Mouse (Mus musculus): ENCODE results near the gene Pxn. TPM values are rescaled to one million over a fixed set of nuclear protein-coding genes. Genes with fewer than 3 reads are reported as not detected.
"Not testable (repeated sequence)": the region's sequence is repeated elsewhere in the genome, so short reads cannot be mapped to it uniquely, and the experiment has no call there.

Gene Pxn
- polyA plus RNA-seq, 1 experiment from 2014 or later: 21.3 TPM

DNA sequence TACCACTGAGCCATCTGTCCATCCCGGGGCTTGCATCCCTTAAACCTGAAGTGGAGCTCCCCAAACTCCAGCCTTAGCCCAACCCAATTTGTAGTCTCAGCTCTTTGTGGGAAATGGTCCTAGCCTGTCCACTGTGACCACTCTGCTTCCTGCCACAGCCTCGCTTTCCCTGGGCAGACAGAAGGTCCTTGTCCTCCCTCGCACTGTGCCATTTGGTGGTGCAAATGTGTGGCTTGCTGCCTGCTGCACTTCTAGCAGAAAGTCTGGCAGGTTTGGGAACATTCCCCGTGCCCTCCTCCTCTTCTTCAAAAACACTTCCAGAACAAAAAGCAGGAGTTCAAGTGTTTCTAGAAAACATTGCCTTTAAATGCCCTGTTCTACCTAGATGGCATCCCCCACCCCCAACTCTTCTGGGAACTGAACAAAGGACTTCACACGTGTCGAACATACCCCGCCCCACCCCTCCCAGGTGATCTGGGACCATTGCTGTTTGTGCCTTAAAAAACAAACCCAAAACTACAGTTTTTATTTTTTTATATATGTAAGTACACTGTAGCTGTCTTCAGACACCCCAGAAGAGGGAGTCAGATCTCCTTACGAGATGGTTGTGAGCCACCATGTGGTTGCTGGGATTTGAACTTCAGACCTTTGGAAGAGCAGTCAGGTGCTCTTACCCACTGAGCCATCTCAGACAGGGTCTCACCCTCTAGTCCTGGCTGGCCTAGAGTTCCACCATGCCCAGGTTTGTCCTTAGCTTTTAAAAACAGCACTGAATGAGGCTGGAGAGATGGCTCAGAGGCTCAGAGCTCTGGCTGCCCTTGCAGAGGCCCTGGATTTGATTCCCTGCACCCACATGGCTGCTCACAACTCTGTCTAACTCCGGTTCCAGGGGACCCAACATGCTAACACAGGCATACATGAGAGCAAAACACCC, 7.9 kb upstream of the Pxn start:
- Histone ChIP-seq H3K9ac (replicated peaks) (no peak overlapping the region), H3K4me3 (replicated peaks) (no peak overlapping the region), H3K4me1 (no peaks in the 10 kb centered on the region), H3K36me3 (no peaks in the 10 kb centered on the region), H3K9me3 (replicated peaks) (no peaks in the 10 kb centered on the region), H3K4me2 (no peak overlapping the region), H3K27ac (replicated peaks) (no peak overlapping the region), H3K27me3 (replicated peaks) (no peaks in the 10 kb centered on the region)
- no peak for ATAC-seq (ENCODE audit: low FRiP score)
- 66% methylated on average over 9 of the region's 9 CpGs for WGBS

DNA sequence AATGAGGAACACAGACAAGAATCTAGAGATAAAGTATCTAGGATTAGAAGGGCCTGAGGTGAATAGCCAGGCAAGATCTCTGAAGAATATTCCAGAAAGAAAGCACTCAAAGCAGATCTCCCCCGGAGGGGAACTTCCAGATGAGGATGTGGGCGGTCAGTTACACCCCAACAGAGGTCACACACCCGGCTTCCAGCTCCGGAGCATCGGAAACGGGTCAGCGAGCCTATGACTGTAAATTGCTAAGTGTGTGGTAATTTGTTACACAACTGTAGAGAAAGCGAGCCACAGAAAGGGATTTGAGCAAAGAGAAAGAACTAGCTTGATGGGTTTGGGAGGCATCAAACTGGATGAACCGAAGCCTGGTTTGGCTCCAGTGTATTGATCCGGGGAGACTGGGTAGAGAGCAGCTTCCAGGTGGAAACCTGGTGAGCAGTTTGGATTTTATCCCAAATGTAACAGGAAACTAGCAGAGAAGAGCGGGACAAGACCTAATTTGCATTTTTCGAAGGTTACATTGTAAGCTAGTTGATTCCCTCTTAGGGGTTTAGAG, 6.0 kb upstream of the Pxn start:
- 82% methylated on average over 12 of the region's 12 CpGs for WGBS
- Histone ChIP-seq H3K4me3 (replicated peaks) (no peak overlapping the region), H3K9me3 (replicated peaks) (no peaks in the 10 kb centered on the region), H3K36me3 (no peaks in the 10 kb centered on the region), H3K9ac (replicated peaks) (no peak overlapping the region), H3K4me2 (no peak overlapping the region), H3K4me1 (no peaks in the 10 kb centered on the region), H3K27me3 (replicated peaks) (no peaks in the 10 kb centered on the region), H3K27ac (replicated peaks) (no peak overlapping the region)
- ATAC-seq (ENCODE audit: low FRiP score): no peak

DNA sequence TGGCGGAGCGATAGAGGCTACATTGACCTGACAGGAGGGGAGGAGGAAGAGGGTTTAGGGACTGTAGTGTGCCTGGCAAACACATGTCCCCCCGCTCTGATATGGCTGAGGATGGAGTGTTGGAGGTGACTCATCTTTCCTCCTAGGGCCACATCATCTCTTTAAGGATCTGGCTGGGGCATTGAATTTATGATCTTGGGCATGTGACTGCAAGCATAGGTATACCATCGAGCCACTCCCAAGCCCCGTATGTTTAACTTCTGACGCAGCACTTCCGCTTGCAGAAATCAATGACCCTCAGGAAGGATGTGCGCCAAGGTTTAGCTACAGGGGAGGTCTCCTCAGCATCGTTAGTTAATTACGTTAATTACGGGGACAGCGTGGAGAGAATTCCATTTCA, 3.4 kb upstream of the Pxn start:
- WGBS: 63% methylated on average over 12 of the region's 12 CpGs
- Histone ChIP-seq H3K4me2 (no peak overlapping the region), H3K4me3 (replicated peaks) (no peak overlapping the region), H3K27me3 (replicated peaks) (no peaks in the 10 kb centered on the region), H3K4me1 (peaks cover 12% of the 10 kb centered on the region), H3K9ac (replicated peaks) (no peak overlapping the region), H3K27ac (replicated peaks) (no peak overlapping the region), H3K9me3 (replicated peaks) (no peaks in the 10 kb centered on the region), H3K36me3 (no peaks in the 10 kb centered on the region)
- no peak for ATAC-seq (ENCODE audit: low FRiP score)

DNA sequence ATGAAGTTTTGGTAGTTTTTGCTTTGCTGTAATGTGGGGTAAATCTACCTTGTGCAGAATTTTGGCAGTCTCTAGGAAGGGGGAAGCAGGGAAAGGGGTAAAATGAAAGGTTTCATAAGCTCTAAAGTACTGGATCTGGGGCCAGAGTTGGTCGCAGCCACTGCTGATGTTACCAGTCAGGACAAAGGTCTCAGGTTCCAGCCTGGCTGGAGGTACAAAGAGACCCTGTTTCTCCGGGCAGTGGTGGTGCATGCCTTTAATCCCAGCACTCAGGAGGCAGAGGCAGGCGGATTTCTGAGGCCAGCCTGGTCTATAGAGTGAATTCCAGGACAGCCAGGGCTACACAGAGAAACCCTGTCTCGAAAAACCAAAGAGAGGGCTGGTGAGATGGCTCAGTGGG, 859 bp upstream of the Pxn start:
- not testable (repeated sequence) for H3K9ac ChIP-seq (replicated peaks); ATAC-seq (ENCODE audit: low FRiP score); H3K4me2 ChIP-seq; H3K9me3 ChIP-seq (replicated peaks); H3K27me3 ChIP-seq (replicated peaks); H3K27ac ChIP-seq (replicated peaks); H3K4me3 ChIP-seq (replicated peaks); H3K36me3 ChIP-seq
- H3K4me1 ChIP-seq: peaks cover 37% of the 10 kb centered on the region
- WGBS: 82% methylated on average over 4 of the region's 4 CpGs

DNA sequence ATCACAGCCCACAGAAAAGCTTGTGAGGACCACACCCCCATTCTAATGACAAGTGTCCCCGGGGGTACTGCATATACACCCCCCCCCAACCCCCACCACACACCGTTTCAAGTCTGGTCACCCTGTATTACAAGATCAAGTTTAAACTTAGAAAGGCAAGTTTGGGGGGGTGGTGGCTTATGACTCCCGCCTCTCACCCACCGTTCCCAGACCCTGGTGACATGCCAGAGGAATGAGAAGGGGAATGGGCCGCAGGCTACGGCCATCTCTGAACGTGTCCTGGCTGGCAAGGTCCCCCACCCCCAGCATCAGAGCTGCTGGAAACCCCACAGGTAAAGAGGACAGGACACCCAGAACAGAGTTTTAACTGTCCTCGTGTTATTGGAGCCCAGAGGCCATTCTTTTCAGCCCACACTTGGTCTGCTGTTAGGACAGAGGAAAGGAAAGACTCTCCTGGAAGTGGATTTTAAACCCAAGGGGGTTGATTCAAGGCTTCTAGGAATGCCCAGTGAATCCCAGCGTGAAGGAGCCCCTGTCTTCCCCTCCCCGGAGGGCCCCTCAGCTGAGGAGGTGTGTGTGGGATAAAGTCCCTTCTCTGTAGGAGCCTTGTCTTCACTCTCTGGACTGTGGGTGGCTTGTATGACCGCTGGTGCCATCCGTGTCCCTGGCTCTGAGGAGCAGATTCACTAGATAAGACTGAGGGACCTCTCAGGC, 948 bp downstream of the Pxn start:
- H3K36me3 ChIP-seq: no peaks in the 10 kb centered on the region
- no peaks in the 10 kb centered on the region for H3K9me3 ChIP-seq (replicated peaks)
- peak overlapping the region; percentile 87 for H3K4me2 ChIP-seq
- peak overlapping the region; percentile 72; the same call in 1 of the 2 replicates for H3K27ac ChIP-seq (replicated peaks)
- 30% methylated on average over 12 of the region's 12 CpGs for WGBS
- H3K9ac ChIP-seq (replicated peaks): peak overlapping the region; percentile 86
- H3K4me1 ChIP-seq: peaks cover 41% of the 10 kb centered on the region
- peak overlapping the region; percentile 97 for H3K4me3 ChIP-seq (replicated peaks)
- H3K27me3 ChIP-seq (replicated peaks): no peaks in the 10 kb centered on the region
- ATAC-seq (ENCODE audit: low FRiP score): peak; percentile 14; the same call in 1 of the 2 replicates

- H3K36me3 ChIP-seq: no peaks in the 10 kb centered on the region
- no peaks in the 10 kb centered on the region for H3K27me3 ChIP-seq (replicated peaks)
- no peaks in the 10 kb centered on the region for H3K9me3 ChIP-seq (replicated peaks)
- 52% methylated on average over 18 of the region's 18 CpGs for WGBS
- no peak for ATAC-seq (ENCODE audit: low FRiP score)
- peak overlapping the region; percentile 86 for H3K9ac ChIP-seq (replicated peaks)
- peak overlapping the region; percentile 87 for H3K4me2 ChIP-seq
- H3K27ac ChIP-seq (replicated peaks): 0 out of 2 replicates have a peak overlapping the region, but pooled peaks have one; percentile 24
- peaks cover 41% of the 10 kb centered on the region for H3K4me1 ChIP-seq
- peak overlapping the region; percentile 97 for H3K4me3 ChIP-seq (replicated peaks)
Observed at GRCm38 (mm10) chr5:115507981-115508858, 1.7 kb downstream of the Pxn start.

- H3K36me3 ChIP-seq: no peaks in the 10 kb centered on the region
- WGBS: 26% methylated on average over 10 of the region's 10 CpGs
- H3K4me3 ChIP-seq (replicated peaks): peak overlapping the region; percentile 97
- peaks cover 41% of the 10 kb centered on the region for H3K4me1 ChIP-seq
- 0 out of 2 replicates have a peak, but pooled peaks have one; percentile 15 for ATAC-seq (ENCODE audit: low FRiP score)
- no peaks in the 10 kb centered on the region for H3K9me3 ChIP-seq (replicated peaks)
- H3K27ac ChIP-seq (replicated peaks): 0 out of 2 replicates have a peak overlapping the region, but pooled peaks have one; percentile 24
- peak overlapping the region; percentile 87 for H3K4me2 ChIP-seq
- H3K9ac ChIP-seq (replicated peaks): 0 out of 2 replicates have a peak overlapping the region, but pooled peaks have one; percentile 21
- H3K27me3 ChIP-seq (replicated peaks): no peaks in the 10 kb centered on the region
Observed at GRCm38 (mm10) chr5:115508859-115509147, 2.3 kb downstream of the Pxn start.

GRCm38 (mm10) chr5:115509321-115509761, 2.9 kb downstream of the Pxn start:
- Histone ChIP-seq H3K4me1 (peaks cover 42% of the 10 kb centered on the region), H3K36me3 (no peaks in the 10 kb centered on the region), H3K9me3 (replicated peaks) (no peaks in the 10 kb centered on the region), H3K4me3 (replicated peaks) (0 out of 2 replicates have a peak overlapping the region, but pooled peaks have one; percentile 97), H3K27ac (replicated peaks) (peak overlapping the region; percentile 49), H3K9ac (replicated peaks) (peak overlapping the region; percentile 4; the same call in 1 of the 2 replicates), H3K4me2 (peak overlapping the region; percentile 87), H3K27me3 (replicated peaks) (no peaks in the 10 kb centered on the region)
- WGBS: 35% methylated on average over 15 of the region's 15 CpGs
- ATAC-seq (ENCODE audit: low FRiP score): no peak

- H3K36me3 ChIP-seq: no peaks in the 10 kb centered on the region
- H3K4me1 ChIP-seq: peaks cover 49% of the 10 kb centered on the region
- no peaks in the 10 kb centered on the region for H3K9me3 ChIP-seq (replicated peaks)
- 62% methylated on average over 15 of the region's 15 CpGs for WGBS
- peak overlapping the region; percentile 87 for H3K4me2 ChIP-seq
- no peak for ATAC-seq (ENCODE audit: low FRiP score)
- peak overlapping the region; percentile 49 for H3K27ac ChIP-seq (replicated peaks)
- H3K4me3 ChIP-seq (replicated peaks): 0 out of 2 replicates have a peak overlapping the region, but pooled peaks have one; percentile 0
- H3K27me3 ChIP-seq (replicated peaks): no peaks in the 10 kb centered on the region
- peak overlapping the region; percentile 4; the same call in 1 of the 2 replicates for H3K9ac ChIP-seq (replicated peaks)
Observed at GRCm38 (mm10) chr5:115509790-115510689, 3.6 kb downstream of the Pxn start.

GRCm38 (mm10) chr5:115512375-115512774, 5.9 kb downstream of the Pxn start:
- no peak for ATAC-seq (ENCODE audit: low FRiP score)
- Histone ChIP-seq H3K4me1 (peaks cover 50% of the 10 kb centered on the region), H3K4me2 (no peak overlapping the region), H3K27me3 (replicated peaks) (no peaks in the 10 kb centered on the region), H3K36me3 (no peaks in the 10 kb centered on the region), H3K9ac (replicated peaks) (no peak overlapping the region), H3K27ac (replicated peaks) (no peak overlapping the region), H3K4me3 (replicated peaks) (no peak overlapping the region), H3K9me3 (replicated peaks) (no peaks in the 10 kb centered on the region)
- WGBS: 86% methylated on average over 7 of the region's 7 CpGs
